Mouse (Mus musculus) heart, adult 2 months (tissue): ENCODE results near the gene Nmnat2. TPM values are rescaled to one million over a fixed set of nuclear protein-coding genes. Genes with fewer than 3 reads are reported as not detected.
"Not testable (repeated sequence)": the region's sequence is repeated elsewhere in the genome, so short reads cannot be mapped to it uniquely, and the experiment has no call there.

Experiments
- DNase-seq, 2 experiments: peaks; one replicate each; pipeline ENCODE4 v3.0.0; 2021
- H3K27ac ChIP-seq: fragments of 200-600 bp; 2 replicates; pipeline ENCODE4 v1.8.1; 2022
- H3K27me3 ChIP-seq: fragments of 200-500 bp; 2 replicates; pipeline ENCODE4 v1.6.1; 2012; ENCODE audit warnings: mild to moderate bottlenecking, low read length, inconsistent platforms, mixed read lengths; ENCODE audit not compliant: control insufficient read depth, insufficient read depth
- H3K36me3 ChIP-seq: fragments of 200-500 bp; 2 replicates; pipeline ENCODE4 v1.6.1; 2012; ENCODE audit warnings: low read length, inconsistent platforms; ENCODE audit not compliant: control insufficient read depth, insufficient read depth
- H3K4me1 ChIP-seq: fragments of 200-500 bp; 2 replicates; pipeline ENCODE4 v1.6.1; 2011; ENCODE audit warnings: low read length; ENCODE audit not compliant: control insufficient read depth, insufficient read depth
- H3K4me3 ChIP-seq: fragments of 200-600 bp; 2 replicates; pipeline ENCODE4 v1.8.1; 2022
- H3K79me2 ChIP-seq: fragments of 200-500 bp; replicated peaks from 2 replicates; pipeline ENCODE4 v1.6.1; 2012; ENCODE audit warnings: mild to moderate bottlenecking, inconsistent platforms, low read length, moderate library complexity, mixed read lengths; ENCODE audit not compliant: control insufficient read depth, insufficient read depth
- H3K9ac ChIP-seq: fragments of 200-500 bp; 2 replicates; pipeline ENCODE4 v1.6.1; 2012; ENCODE audit warnings: low read depth, mild to moderate bottlenecking, control low read depth, inconsistent platforms, low read length, mixed read lengths
- CTCF ChIP-seq: fragments of 200-600 bp; IDR thresholded peaks from 2 replicates; pipeline ENCODE4 v1.8.1; 2022; ENCODE audit warnings: antibody characterized with exemption, mild to moderate bottlenecking, moderate library complexity
- EP300 ChIP-seq: fragments of 200-500 bp; IDR thresholded peaks from 2 replicates; pipeline ENCODE4 v1.6.1; 2011; ENCODE audit warnings: low read depth, low read length, control low read depth; ENCODE audit not compliant: insufficient read depth
- POLR2A ChIP-seq: fragments of 200-500 bp; IDR thresholded peaks from 2 replicates; pipeline ENCODE4 v1.6.1; 2011; ENCODE audit warnings: mild to moderate bottlenecking, low read depth, low read length, control low read depth; ENCODE audit not compliant: insufficient read depth
- WGBS: fragments of 180-500 bp; shearing (Covaris S2); methylation state at CpG from one replicate; pipeline ENCODE4 v1.1.7; 2018; 5-methylcytosine and 5-hydroxymethylcytosine counted together
- intact Hi-C: fragments of 180-260 bp; cut with DNase I; formaldehyde crosslinking; loops from one replicate; pipeline ENCODE4 v1.15.1; 2025
- polyA plus RNA-seq: library from polyadenylated mRNA; depleted of rRNA; stranded (reverse); fragments of >200 nt; gene quantifications from 2 replicates; pipeline ENCODE4 v1.2.3, GENCODE M21; 2012
- total RNA-seq, 2 experiments: library from RNA; stranded (reverse); gene quantifications; 2 replicates each; pipeline ENCODE4 v1.2.3; 2021

Nmnat2 gene
- total and polyA plus RNA-seq, 3 experiments, result 0.29 to 0.89 (median 0.66) TPM

- no peak overlapping the region for H3K4me3 ChIP-seq
- 50% methylated on average over 12 of the region's 12 CpGs for WGBS
These were observed 117.2 kb downstream of the Nmnat2 start for GRCm38 (mm10) chr1:153071995-153072394.

GRCm38 (mm10) chr1:153072711-153073110 is 117.9 kb downstream of the Nmnat2 start:
- intact Hi-C loops, result no loop called here
- H3K4me3 ChIP-seq, result no peak overlapping the region
- H3K79me2 ChIP-seq, result no peaks in the 10 kb centered on the region
- no peak for DNase-seq
- TF ChIP-seq EP300, result no peak
- WGBS, result 81% methylated on average over 10 of the region's 10 CpGs
- no peaks in the 10 kb centered on the region; the same call in 1 of the 2 replicates for H3K4me1 ChIP-seq
- H3K27ac ChIP-seq, result no peak overlapping the region
- no peaks in the 10 kb centered on the region for H3K27me3 ChIP-seq
- no peak overlapping the region for H3K9ac ChIP-seq
- H3K36me3 ChIP-seq, result no peaks in the 10 kb centered on the region

More at GRCm38 (mm10) chr1:153071995-153072394, 117.2 kb downstream of the Nmnat2 start:
- DNase-seq, result no peak
- TF ChIP-seq POLR2A (no peak), EP300 (no peak), CTCF (no peak)
- no peaks in the 10 kb centered on the region for H3K79me2 ChIP-seq
- H3K4me1 ChIP-seq, result no peaks in the 10 kb centered on the region; the same call in 1 of the 2 replicates
- no peaks in the 10 kb centered on the region for H3K27me3 ChIP-seq
- no peak overlapping the region for H3K9ac ChIP-seq
- no peak overlapping the region for H3K27ac ChIP-seq
- intact Hi-C loops, result no loop called here
- H3K36me3 ChIP-seq, result no peaks in the 10 kb centered on the region

GRCm38 (mm10) chr1:153073441-153073840 is 118.6 kb downstream of the Nmnat2 start:
- TF ChIP-seq EP300, result no peak
- TF ChIP-seq CTCF, result no peak
- no peak for TF ChIP-seq POLR2A
- Histone ChIP-seq H3K27me3 (no peaks in the 10 kb centered on the region), H3K9ac (no peak overlapping the region), H3K4me1 (no peaks in the 10 kb centered on the region; the same call in 1 of the 2 replicates), H3K79me2 (no peaks in the 10 kb centered on the region), H3K36me3 (no peaks in the 10 kb centered on the region), H3K27ac (no peak overlapping the region), H3K4me3 (no peak overlapping the region)
- DNase-seq, result no peak
- WGBS, result 60% methylated on average over 9 of the region's 9 CpGs
- intact Hi-C loops, result no loop called here

- no peak for DNase-seq
- Histone ChIP-seq H3K27me3 (no peaks in the 10 kb centered on the region), H3K9ac (no peak overlapping the region), H3K4me3 (no peak overlapping the region), H3K79me2 (no peaks in the 10 kb centered on the region), H3K27ac (no peak overlapping the region), H3K4me1 (no peaks in the 10 kb centered on the region; the same call in 1 of the 2 replicates), H3K36me3 (no peaks in the 10 kb centered on the region)
- WGBS, result 92% methylated on average over 3 of the region's 3 CpGs
- TF ChIP-seq EP300, result no peak
- TF ChIP-seq CTCF, result no peak
- no peak for TF ChIP-seq POLR2A
- intact Hi-C loops, result no loop called here
These were observed 120.4 kb downstream of the Nmnat2 start for GRCm38 (mm10) chr1:153075087-153075736.

- no peak for DNase-seq
- Histone ChIP-seq H3K79me2 (no peaks in the 10 kb centered on the region), H3K9ac (no peak overlapping the region), H3K27ac (no peak overlapping the region), H3K27me3 (no peaks in the 10 kb centered on the region), H3K4me3 (no peak overlapping the region), H3K36me3 (no peaks in the 10 kb centered on the region), H3K4me1 (no peaks in the 10 kb centered on the region; the same call in 1 of the 2 replicates)
- 49% methylated on average over 6 of the region's 6 CpGs for WGBS
- TF ChIP-seq CTCF, result no peak
- intact Hi-C loops, result loop anchor here (1.0 kb wide), 1 partner anchor 9 kb away; no protein-coding TSS in a partner anchor
These were observed 121.2 kb downstream of the Nmnat2 start for GRCm38 (mm10) chr1:153075955-153076354.

- H3K9ac ChIP-seq, H3K79me2 ChIP-seq, DNase-seq, H3K27ac ChIP-seq, H3K36me3 ChIP-seq, intact Hi-C loops, H3K4me3 ChIP-seq, H3K27me3 ChIP-seq, H3K4me1 ChIP-seq: not testable (repeated sequence)
- 86% methylated on average over 9 of the region's 14 CpGs for WGBS
These were observed 128.4 kb downstream of the Nmnat2 start for GRCm38 (mm10) chr1:153083233-153083632.
